Mouse (Mus musculus) forebrain, embryonic 10.5 days (tissue): ENCODE measurements around the gene Trpt1. TPM values are rescaled to one million over a fixed set of nuclear protein-coding genes. Genes with fewer than 3 reads are reported as not detected.

ENCODE experiments used
- DNase-seq: peaks from one replicate; pipeline ENCODE4 v3.0.0-alpha.2; 2017; ENCODE audit warnings: low spot score; ENCODE audit errors: extremely low spot score
- H3K27ac ChIP-seq: fragments of 300-500 bp; sonication (generic); 2 replicates; pipeline ENCODE4 v1.5.1; 2016; ENCODE audit warnings: mild to moderate bottlenecking
- H3K27me3 ChIP-seq: fragments of 300-500 bp; sonication (generic); 2 replicates; pipeline ENCODE4 v1.6.1; 2016; ENCODE audit warnings: mild to moderate bottlenecking; ENCODE audit not compliant: poor library complexity, severe bottlenecking
- H3K36me3 ChIP-seq: fragments of 300-500 bp; sonication (generic); replicated peaks from 2 replicates; pipeline ENCODE4 v1.6.1; 2016; ENCODE audit warnings: mild to moderate bottlenecking, moderate library complexity
- H3K4me1 ChIP-seq: fragments of 300-500 bp; sonication (generic); 2 replicates; pipeline ENCODE4 v1.6.1; 2016
- H3K4me3 ChIP-seq: fragments of 300-500 bp; sonication (generic); 2 replicates; pipeline ENCODE4 v1.5.1; 2016; ENCODE audit warnings: mild to moderate bottlenecking, moderate library complexity
- H3K9me3 ChIP-seq: fragments of 300-500 bp; sonication (generic); 2 replicates; pipeline ENCODE4 v1.6.1; 2016; ENCODE audit warnings: mild to moderate bottlenecking, moderate library complexity
- WGBS: fragments of 180-500 bp; shearing (Covaris S2); methylation state at CpG from one replicate; pipeline ENCODE4 v1.1.7; 2016; 5-methylcytosine and 5-hydroxymethylcytosine counted together
- polyA plus RNA-seq: library from polyadenylated mRNA; unstranded; fragments of >200 nt; fragmentation: Nextera tagmentation; extraction: Ambion mirVana; gene quantifications from 2 replicates; pipeline ENCODE4 v1.2.1, GENCODE M21; 2016

Gene Trpt1
- polyA plus RNA-seq, 1 experiment from 2014 or later, result 10.4 TPM

DNA sequence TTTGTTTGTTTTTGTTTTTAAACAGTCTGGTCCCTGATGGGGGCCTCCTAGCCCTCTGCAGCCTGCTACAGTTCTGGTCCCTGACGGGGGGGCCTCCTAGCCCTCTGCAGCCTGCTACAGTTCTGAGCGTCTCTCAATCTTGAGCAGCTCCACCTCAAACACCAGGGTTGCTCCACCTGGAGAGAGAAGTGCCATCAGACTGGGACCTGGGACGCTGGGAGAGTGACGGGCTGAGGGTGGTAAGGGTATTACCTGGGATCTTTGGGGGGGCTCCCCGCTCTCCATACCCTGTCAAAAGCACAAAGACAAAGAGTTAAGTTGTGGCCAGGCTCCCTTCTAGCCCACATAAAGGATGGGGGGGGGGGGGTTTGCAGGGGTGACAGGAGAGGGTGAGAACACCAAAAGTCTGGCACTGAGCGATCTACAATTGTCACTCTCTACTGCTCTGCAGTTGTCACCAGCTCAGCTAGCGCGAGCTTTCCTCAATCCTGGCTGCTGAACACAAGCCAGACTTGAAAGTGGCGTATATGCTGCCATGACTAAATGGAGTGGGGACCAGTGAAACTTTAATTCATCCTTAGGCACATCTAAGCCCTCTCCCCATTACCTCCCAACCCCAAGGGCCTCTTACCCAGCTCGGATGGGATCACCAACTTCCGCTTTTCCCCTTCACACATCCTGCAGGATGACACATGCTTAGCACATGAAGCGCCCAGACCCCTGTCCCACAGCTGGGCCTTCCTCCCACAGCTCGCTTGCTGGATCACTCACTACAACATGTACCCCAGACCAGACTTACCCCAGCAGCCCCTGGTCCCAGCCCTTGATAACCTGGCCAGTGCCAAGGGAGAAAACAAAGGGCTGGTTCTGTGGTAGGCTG is 17.9 kb upstream of the Trpt1 start:
- Histone ChIP-seq H3K27me3 (no peaks in the 10 kb centered on the region), H3K27ac (peak overlapping the region; percentile 99; the same call in 1 of the 2 replicates), H3K4me1 (peaks cover 73% of the 10 kb centered on the region), H3K9me3 (no peaks in the 10 kb centered on the region), H3K36me3 (peaks cover 44% of the 10 kb centered on the region), H3K4me3 (peak overlapping the region; percentile 86)
- DNase-seq, result peak; percentile 21
- 89% methylated on average over 13 of the region's 13 CpGs for WGBS

DNA sequence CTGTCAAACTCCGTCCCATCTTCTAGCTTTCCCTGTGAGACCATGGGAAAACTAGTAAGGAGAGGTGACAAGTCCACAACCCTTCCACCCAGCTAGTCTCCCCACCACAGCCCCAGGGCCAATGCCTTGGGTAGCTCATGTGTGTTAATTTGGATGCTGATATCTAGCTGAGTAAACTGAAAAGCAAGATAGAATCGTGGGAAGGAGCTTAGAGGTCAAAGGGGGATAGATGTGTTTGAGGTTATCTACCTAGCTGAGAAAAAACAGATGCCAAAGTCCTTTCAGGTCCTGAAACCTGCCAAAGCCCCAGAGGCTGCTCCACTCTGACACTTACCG is 17.3 kb upstream of the Trpt1 start:
- DNase-seq, result no peak
- peaks cover 73% of the 10 kb centered on the region for H3K4me1 ChIP-seq
- no peaks in the 10 kb centered on the region for H3K9me3 ChIP-seq
- H3K4me3 ChIP-seq, result peak overlapping the region; percentile 86
- 73% methylated on average over 3 of the region's 3 CpGs for whole genome bisulfite sequencing
- peak overlapping the region; percentile 99 for H3K27ac ChIP-seq
- no peaks in the 10 kb centered on the region for H3K27me3 ChIP-seq
- peaks cover 49% of the 10 kb centered on the region for H3K36me3 ChIP-seq

DNA sequence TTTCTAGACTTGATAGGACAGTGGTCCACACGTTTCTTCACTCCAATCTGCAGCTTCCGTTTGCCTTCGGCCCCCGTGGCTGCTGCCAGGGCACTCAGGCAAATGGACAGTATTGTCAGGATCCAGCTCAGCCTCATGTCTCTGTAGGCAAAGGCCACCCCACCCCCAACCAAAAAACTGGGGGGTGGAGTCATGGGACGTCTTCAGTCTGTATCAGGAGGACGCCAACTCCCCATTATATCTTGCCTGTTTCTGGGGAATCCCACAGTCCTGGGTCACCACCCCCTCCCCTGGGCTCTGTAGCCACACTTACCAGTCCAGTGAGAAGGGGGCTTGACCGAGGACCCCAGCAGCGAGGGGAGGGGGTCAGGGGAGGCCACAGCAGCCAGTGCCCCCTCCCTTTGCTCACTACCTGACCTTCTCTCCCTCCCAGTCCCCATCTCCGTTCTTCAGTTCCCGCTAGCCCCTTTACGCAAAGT is 16.9 kb upstream of the Trpt1 start:
- DNase-seq, result no peak
- no peaks in the 10 kb centered on the region for H3K9me3 ChIP-seq
- H3K4me3 ChIP-seq, result peak overlapping the region; percentile 86
- 15% methylated on average over 11 of the region's 11 CpGs for WGBS
- peaks cover 73% of the 10 kb centered on the region for H3K4me1 ChIP-seq
- peaks cover 53% of the 10 kb centered on the region for H3K36me3 ChIP-seq
- H3K27ac ChIP-seq, result peak overlapping the region; percentile 99
- no peaks in the 10 kb centered on the region for H3K27me3 ChIP-seq

DNA sequence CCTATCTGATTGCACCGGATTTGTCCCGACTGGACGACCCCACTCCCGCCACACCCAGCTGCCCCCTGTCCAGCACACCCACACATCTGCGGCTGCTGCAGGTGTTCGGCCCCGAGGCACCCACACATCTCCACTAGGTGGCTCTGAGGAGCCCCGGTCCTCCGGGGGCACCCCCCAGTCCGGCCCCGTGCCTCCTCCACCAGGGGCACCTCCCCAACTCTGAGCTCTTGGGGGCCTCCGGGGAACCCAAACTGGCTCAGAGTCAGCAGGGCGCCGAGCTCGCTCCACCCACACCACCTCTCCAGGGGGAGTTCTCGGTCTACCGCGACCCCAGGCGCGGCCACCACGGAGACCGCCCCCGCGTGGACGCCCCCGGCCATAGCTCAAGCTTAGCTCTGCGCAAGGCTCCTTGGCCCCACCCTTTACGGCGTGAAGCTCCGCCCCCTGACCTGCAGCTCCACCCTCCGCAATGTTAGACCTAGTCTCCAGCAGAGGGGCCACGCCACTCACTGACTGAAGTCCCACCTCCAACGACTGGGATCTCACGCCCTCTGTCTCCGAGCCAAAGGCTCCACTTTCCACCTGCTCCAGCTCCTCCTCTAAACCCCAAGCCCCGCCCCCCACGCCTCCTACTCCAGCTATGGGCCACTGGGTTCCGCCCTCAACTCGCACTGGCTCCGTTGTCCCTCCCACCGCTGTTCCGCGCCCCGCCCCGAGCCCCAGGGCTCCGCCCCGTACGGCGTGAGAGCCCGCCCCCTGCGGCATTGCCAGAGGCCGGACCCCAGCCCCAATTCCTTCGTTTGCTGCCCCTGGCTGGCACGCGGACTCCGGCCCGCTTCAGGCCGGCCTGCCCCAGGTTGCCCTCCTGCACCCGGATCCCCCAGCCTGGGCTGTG is 16.2 kb upstream of the Trpt1 start:
- Histone ChIP-seq H3K27me3 (no peaks in the 10 kb centered on the region), H3K27ac (peak overlapping the region; percentile 99), H3K4me3 (peak overlapping the region; percentile 86), H3K9me3 (no peaks in the 10 kb centered on the region), H3K36me3 (peaks cover 58% of the 10 kb centered on the region), H3K4me1 (peaks cover 72% of the 10 kb centered on the region)
- under 1% methylated on average over 59 of the region's 59 CpGs for WGBS
- DNase-seq, result peak; percentile 100

DNA sequence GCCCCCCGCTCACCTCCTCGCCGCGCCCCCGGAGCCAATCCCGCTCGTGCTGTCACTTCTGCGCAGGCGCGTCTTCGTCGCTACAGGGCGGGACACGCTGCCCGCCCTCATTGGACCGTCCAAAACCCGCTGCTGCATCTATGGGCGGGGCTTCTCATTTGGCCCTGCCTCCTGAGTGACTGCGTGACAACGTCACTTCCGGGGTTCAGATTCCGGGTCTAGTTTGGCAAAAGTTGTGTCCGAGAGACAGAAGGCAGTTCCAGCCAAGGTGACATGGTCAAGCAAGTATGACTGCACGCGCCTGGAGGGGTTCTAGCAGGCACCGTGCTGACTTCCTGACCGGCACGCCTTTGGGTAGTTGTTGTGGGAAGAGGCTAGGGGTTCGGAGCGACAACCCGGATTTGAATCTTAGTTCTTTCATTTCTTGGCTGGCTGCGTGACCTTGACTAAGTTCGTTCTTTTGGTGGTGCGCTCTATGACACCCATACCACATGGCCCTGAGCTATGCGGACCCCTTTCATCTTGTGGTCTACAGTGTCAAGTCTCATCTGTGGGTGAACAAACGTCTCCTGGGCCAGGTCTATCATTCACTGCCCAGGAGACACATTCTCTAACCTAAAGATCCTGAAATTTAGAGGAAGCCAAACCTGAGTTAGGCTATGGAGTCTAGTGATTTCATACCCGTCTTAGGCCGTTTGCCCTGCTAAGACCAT is 15.4 kb upstream of the Trpt1 start, which contains the start of gene Fkbp2:
Fkbp2 (minus strand) TSS at position 121 of the 713 bp plus-strand sequence.
- H3K4me3 ChIP-seq, result peak within 1 kb of the TSS; percentile 86
- peak; percentile 99 for DNase-seq
- 0 out of 2 replicates have a peak, but pooled peaks cover 3% of the 10 kb centered on the region for H3K27me3 ChIP-seq
- H3K27ac ChIP-seq, result peak within 1 kb of the TSS; percentile 99
- 2% methylated on average over 38 of the region's 38 CpGs for WGBS
- H3K36me3 ChIP-seq, result peaks cover 66% of the 10 kb centered on the region
- H3K9me3 ChIP-seq, result no peaks in the 10 kb centered on the region
- H3K4me1 ChIP-seq, result peaks cover 77% of the 10 kb centered on the region

DNA sequence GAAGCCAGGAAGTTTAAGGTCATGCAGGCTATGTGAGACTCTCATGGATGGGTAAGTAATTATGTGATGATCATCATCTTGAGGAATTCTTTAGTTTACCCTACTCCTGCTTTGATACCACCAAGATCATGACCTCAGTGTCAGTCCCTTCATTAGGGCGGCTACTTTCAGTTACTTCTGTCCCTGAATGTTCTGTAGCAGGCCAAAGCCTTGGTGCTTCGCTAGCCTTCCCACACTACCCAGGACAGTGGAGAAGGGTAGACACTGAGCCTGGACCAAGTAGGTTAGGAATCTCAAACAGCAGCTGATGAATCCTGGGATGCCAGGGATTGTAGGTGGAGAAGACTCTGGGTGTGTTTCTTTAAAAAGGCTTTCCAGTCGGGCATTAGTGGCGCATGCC is 14.5 kb upstream of the Trpt1 start:
- 92% methylated on average over 4 of the region's 4 CpGs for WGBS
- peaks cover 79% of the 10 kb centered on the region for H3K4me1 ChIP-seq

DNA sequence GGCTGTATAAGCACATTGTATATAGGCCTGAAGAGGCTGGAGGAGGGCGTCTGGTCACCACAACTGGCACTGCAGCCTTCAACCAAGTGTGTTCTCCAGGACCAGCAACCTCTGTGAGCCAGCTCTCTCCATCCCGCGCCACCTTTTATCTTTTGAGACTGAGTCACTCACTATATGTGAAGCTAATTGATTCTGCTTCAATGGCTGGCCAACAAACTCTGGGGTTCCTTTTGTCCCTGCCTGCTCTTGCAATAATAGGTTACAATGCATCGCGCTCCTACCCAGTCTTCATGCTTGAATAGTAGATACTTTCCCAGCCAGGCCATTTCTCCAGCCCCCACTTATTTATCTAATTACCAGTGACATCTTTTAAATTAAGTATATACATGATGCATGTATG is 12.3 kb upstream of the Trpt1 start:
- DNase-seq, result no peak
- Histone ChIP-seq H3K36me3 (peaks cover 43% of the 10 kb centered on the region), H3K4me1 (peaks cover 78% of the 10 kb centered on the region), H3K4me3 (peak overlapping the region; percentile 18; the same call in 1 of the 2 replicates), H3K9me3 (no peaks in the 10 kb centered on the region), H3K27me3 (0 out of 2 replicates have a peak, but pooled peaks cover 3% of the 10 kb centered on the region), H3K27ac (0 out of 2 replicates have a peak overlapping the region, but pooled peaks have one; percentile 8)
- WGBS, result 52% methylated on average over 5 of the region's 5 CpGs

More for the DNA sequence above, 14.5 kb upstream of the Trpt1 start:
- H3K9me3 ChIP-seq, result no peaks in the 10 kb centered on the region
- H3K36me3 ChIP-seq, result peaks cover 64% of the 10 kb centered on the region
- peak overlapping the region; percentile 86 for H3K4me3 ChIP-seq
- H3K27me3 ChIP-seq, result 0 out of 2 replicates have a peak, but pooled peaks cover 3% of the 10 kb centered on the region
- DNase-seq, result no peak
- no peak overlapping the region for H3K27ac ChIP-seq

DNA sequence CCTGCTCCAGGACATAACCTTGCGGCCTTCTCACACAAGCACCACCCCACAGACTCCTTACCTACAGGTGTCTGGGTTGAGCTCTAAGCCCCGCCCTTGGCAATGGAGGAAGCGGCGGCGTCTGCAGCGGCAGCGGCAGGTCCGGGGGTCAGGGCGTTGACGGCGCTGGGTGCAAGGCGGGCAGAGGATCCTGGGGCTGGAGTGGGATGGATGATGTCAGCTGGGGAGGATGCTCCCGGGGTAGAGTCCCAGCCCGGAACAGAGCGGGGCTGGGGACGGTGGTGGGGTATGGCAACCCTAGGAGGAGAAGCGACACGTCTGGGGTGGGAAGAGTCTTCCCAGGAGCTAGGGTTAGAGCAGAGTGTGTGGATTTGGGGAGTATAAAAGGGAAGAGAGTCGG is 10.6 kb upstream of the Trpt1 start:
- DNase-seq, result no peak
- 86% methylated on average over 19 of the region's 19 CpGs for WGBS
- 0 out of 2 replicates have a peak overlapping the region, but pooled peaks have one; percentile 37 for H3K27ac ChIP-seq
- peaks cover 43% of the 10 kb centered on the region for H3K36me3 ChIP-seq
- peak overlapping the region; percentile 95; the same call in 1 of the 2 replicates for H3K4me3 ChIP-seq
- H3K9me3 ChIP-seq, result no peaks in the 10 kb centered on the region
- H3K4me1 ChIP-seq, result peaks cover 64% of the 10 kb centered on the region
- 0 out of 2 replicates have a peak, but pooled peaks cover 3% of the 10 kb centered on the region for H3K27me3 ChIP-seq

DNA sequence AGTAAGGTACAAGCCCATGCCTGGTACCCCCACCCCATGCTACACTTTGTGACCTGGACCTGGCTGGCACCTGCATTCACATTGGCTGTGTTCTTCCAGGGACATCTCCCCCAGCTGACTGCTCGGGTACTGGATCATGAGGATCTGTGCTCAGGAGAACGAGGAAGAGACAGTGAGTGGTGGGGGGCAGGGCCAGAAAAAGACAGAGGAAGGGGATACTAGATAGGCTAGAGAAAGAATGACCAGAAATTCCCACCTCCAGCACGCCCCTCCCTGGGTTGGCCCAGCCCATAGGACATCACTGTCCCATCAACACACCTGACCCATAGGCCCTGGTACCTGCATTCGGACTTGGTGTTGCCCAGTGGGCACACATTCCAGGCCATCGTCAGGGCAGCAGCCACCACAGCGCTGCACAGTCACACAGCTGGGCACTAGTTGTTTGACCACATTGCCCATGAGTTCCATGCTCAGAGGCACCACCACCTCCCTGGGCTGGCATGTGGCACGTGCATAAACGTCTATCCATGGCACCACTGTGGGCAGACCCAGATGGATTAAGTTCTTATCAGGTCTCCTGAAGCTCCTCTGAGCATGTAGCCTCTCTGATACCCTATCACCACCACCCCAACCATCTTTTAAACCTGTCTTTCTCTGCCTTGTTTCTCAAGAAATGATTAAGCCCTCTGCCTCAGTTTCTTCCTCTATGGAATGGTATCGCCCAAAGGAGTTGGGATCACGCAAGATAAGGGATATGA is 9.8 kb upstream of the Trpt1 start:
- WGBS, result 84% methylated on average over 10 of the region's 10 CpGs

DNA sequence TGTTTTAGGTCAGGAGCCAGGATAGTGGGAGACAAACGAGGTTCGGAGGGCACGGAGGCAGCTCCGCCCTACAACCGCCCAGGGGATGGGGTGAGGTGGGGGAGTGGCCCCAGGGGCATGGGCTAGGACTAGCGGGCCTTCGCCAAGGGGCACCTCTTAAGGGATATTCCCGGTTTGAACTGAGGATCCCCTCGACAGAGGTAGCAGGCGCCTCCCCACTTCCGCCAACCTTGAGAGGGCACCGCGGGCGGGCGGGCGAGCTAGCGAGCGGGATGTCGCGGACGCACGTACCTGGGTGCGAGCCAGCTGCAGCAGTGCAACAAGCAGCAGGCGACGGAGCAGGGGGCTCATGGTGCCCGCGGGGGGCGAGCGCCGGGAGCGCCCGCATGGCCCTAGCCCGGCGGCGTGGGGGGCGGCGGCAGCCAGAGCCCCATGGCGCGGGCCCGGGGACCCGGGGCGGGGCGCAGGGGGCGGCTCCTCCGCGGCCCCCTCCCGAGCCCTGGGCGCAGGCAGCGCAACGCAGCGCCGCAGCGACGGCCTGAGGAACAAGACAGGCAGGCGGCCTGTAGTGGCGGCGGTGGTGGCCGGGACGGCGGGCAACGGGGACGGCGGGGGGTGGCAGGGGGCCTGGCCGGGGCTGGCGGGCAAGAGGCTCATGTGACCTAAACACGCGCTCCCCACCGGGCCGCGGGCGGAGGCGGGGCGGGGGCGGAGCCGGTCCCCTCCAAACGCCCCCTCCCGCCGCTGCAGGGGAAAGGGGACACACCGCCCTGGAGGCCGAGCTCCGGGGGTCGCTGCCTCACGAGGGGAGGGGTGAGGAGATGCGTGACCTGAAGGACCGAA is 8.6 kb upstream of the Trpt1 start, which contains the start of gene Vegfb:
Vegfb (minus strand) TSS at position 591 of the 843 bp plus-strand sequence.
- H3K4me3 ChIP-seq, result peak within 1 kb of the TSS; percentile 95
- H3K27ac ChIP-seq, result peak within 1 kb of the TSS; percentile 97
- no peaks in the 10 kb centered on the region for H3K9me3 ChIP-seq
- WGBS, result under 1% methylated on average over 85 of the region's 85 CpGs
- peaks cover 36% of the 10 kb centered on the region for H3K36me3 ChIP-seq
- H3K4me1 ChIP-seq, result peaks cover 62% of the 10 kb centered on the region
- peak; percentile 60 for DNase-seq
- H3K27me3 ChIP-seq, result 0 out of 2 replicates have a peak, but pooled peaks cover 3% of the 10 kb centered on the region

More for the DNA sequence above, 9.8 kb upstream of the Trpt1 start:
- peaks cover 43% of the 10 kb centered on the region for H3K36me3 ChIP-seq
- no peak overlapping the region for H3K27ac ChIP-seq
- peak overlapping the region; percentile 95 for H3K4me3 ChIP-seq
- H3K9me3 ChIP-seq, result no peaks in the 10 kb centered on the region
- DNase-seq, result no peak
- H3K4me1 ChIP-seq, result peaks cover 57% of the 10 kb centered on the region
- 0 out of 2 replicates have a peak, but pooled peaks cover 3% of the 10 kb centered on the region for H3K27me3 ChIP-seq
